Mouse (Mus musculus) spleen, adult 2 months (tissue): ENCODE data around the gene Slc5a3. TPM values are rescaled to one million over a fixed set of nuclear protein-coding genes. Genes with fewer than 3 reads are reported as not detected.

Experiments
- DNase-seq, 2 experiments: peaks; one replicate each; pipeline versions ENCODE4 v3.0.0 to v3.0.0-alpha.2; 2012 to 2021; ENCODE audit warnings: low spot score in 2 of 2, low read depth in 1 of 2
- H3K27ac ChIP-seq: fragments of 200-500 bp; 2 replicates; pipeline ENCODE4 v1.5.1; 2012; ENCODE audit warnings: low read length, inconsistent platforms; ENCODE audit not compliant: insufficient read depth
- H3K27me3 ChIP-seq: fragments of 200-500 bp; 2 replicates; pipeline ENCODE4 v1.6.1; 2012; ENCODE audit warnings: mild to moderate bottlenecking, moderate library complexity, low read length, inconsistent platforms; ENCODE audit not compliant: control insufficient read depth, insufficient read depth
- H3K36me3 ChIP-seq: fragments of 200-500 bp; 2 replicates; pipeline ENCODE4 v1.6.1; 2012; ENCODE audit warnings: mild to moderate bottlenecking, low read length, inconsistent platforms; ENCODE audit not compliant: control insufficient read depth, insufficient read depth
- H3K4me1 ChIP-seq: fragments of 200-500 bp; 2 replicates; pipeline ENCODE4 v1.6.1; 2011; ENCODE audit warnings: inconsistent platforms; ENCODE audit not compliant: control insufficient read depth, insufficient read depth, insufficient read length
- H3K4me3 ChIP-seq: fragments of 200-500 bp; 2 replicates; pipeline ENCODE4 v1.5.1; 2011; ENCODE audit warnings: mild to moderate bottlenecking, inconsistent platforms; ENCODE audit not compliant: insufficient read depth, insufficient read length; ENCODE audit errors: extremely low read depth
- CTCF ChIP-seq: fragments of 200-500 bp; IDR thresholded peaks from 2 replicates; pipeline ENCODE4 v1.5.1; 2011; ENCODE audit warnings: mild to moderate bottlenecking, inconsistent platforms; ENCODE audit not compliant: insufficient read depth, insufficient read length, insufficient replicate concordance; ENCODE audit errors: extremely low read depth
- POLR2A ChIP-seq: fragments of 200-500 bp; IDR thresholded peaks from 2 replicates; pipeline ENCODE4 v1.6.1; 2011; ENCODE audit warnings: low read depth, low read length, inconsistent platforms
- WGBS: fragments of 180-500 bp; shearing (Covaris S2); methylation state at CpG from one replicate; pipeline ENCODE4 v1.1.7; 2018; 5-methylcytosine and 5-hydroxymethylcytosine counted together
- polyA plus RNA-seq: library from polyadenylated mRNA; depleted of rRNA; stranded (reverse); fragments of >200 nt; gene quantifications from 2 replicates; pipeline ENCODE4 v1.2.3, GENCODE M21; 2012; rRNA removed

Gene Slc5a3
- polyA plus RNA-seq, result 0.58 and 0.74 TPM in 2 replicates

GRCm38 (mm10) chr16:92057852-92058643 lies at the start of gene Slc5a3, which contains the start of the genes Mrps6 and Gm49711:
Gene Slc5a3, plus strand, starts transcription at chr16:92058322.
Gene Mrps6, plus strand, starts transcription at chr16:92058270.
Gene Gm49711, plus strand, starts transcription at chr16:92058316.
- Histone ChIP-seq H3K36me3 (no peaks in the 10 kb centered on the region), H3K4me3 (peak within 1 kb of the TSS; percentile 97), H3K27me3 (no peaks in the 10 kb centered on the region), H3K27ac (peak within 1 kb of the TSS; percentile 90), H3K4me1 (peaks cover 10% of the 10 kb centered on the region; the same call in 1 of the 2 replicates)
- TF ChIP-seq CTCF (no peak), POLR2A (peak; percentile 90)
- DNase-seq, result peak; percentile 60 to 77
- under 1% methylated on average over 92 of the region's 99 CpGs for WGBS

- Histone ChIP-seq H3K4me1 (no peaks in the 10 kb centered on the region), H3K27ac (no peak overlapping the region), H3K27me3 (no peaks in the 10 kb centered on the region), H3K4me3 (no peak overlapping the region), H3K36me3 (no peaks in the 10 kb centered on the region)
- TF ChIP-seq CTCF, result no peak
- WGBS, result 88% methylated on average over 2 of the region's 2 CpGs
- DNase-seq, result no peak
These were observed 48.5 kb upstream of the Slc5a3 start for GRCm38 (mm10) chr16:92009586-92009985.

GRCm38 (mm10) chr16:92016792-92017191 lies 41.3 kb upstream of the Slc5a3 start:
- WGBS, result 59% methylated on average over 8 of the region's 8 CpGs
- no peak overlapping the region for H3K27ac ChIP-seq
- TF ChIP-seq CTCF, result no peak
- no peak for TF ChIP-seq POLR2A
- no peaks in the 10 kb centered on the region for H3K36me3 ChIP-seq
- H3K27me3 ChIP-seq, result no peaks in the 10 kb centered on the region
- H3K4me1 ChIP-seq, result peaks cover 4% of the 10 kb centered on the region; the same call in 1 of the 2 replicates
- H3K4me3 ChIP-seq, result no peak overlapping the region
- no peak for DNase-seq

- Histone ChIP-seq H3K27ac (peak overlapping the region; percentile 68), H3K36me3 (no peaks in the 10 kb centered on the region), H3K27me3 (no peaks in the 10 kb centered on the region), H3K4me3 (peak overlapping the region; percentile 69), H3K4me1 (peaks cover 4% of the 10 kb centered on the region; the same call in 1 of the 2 replicates)
- 3% methylated on average over 26 of the region's 26 CpGs for WGBS
- TF ChIP-seq POLR2A, result no peak
- no peak for TF ChIP-seq CTCF
- DNase-seq, result peak in 1 of 2 experiments; percentile 37
These were observed 38.7 kb upstream of the Slc5a3 start for GRCm38 (mm10) chr16:92019141-92020118.

- peaks cover 4% of the 10 kb centered on the region; the same call in 1 of the 2 replicates for H3K4me1 ChIP-seq
- TF ChIP-seq POLR2A (no peak), CTCF (no peak)
- WGBS, result 72% methylated on average over 12 of the region's 12 CpGs
These were observed 36.3 kb upstream of the Slc5a3 start for GRCm38 (mm10) chr16:92021656-92022400.

More at GRCm38 (mm10) chr16:92021656-92022400, 36.3 kb upstream of the Slc5a3 start:
- Histone ChIP-seq H3K36me3 (no peaks in the 10 kb centered on the region), H3K27me3 (no peaks in the 10 kb centered on the region), H3K4me3 (no peak overlapping the region), H3K27ac (no peak overlapping the region)
- no peak for DNase-seq
